ENCODE assay signal across 8 mouse cellular contexts in the genomic region with DNA sequence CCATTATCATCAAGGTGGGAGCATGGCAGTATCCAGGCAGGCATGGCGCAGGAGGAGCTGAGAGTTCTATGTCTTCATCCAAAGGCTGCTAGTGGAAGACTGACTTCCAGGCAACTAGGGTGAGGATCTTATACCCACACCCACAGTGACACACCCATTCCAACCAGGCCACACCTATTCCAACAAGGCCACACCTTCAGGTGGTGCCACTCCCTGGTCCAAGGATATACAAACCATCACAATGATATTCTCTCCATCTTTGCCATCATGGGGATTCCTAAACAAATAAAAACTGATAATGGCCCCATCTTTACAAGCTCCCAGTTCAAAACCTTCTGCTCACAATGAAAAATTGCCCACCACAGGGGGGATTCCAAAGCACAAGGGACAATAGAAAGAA. TPM values are rescaled to one million over a fixed set of nuclear protein-coding genes. Genes with fewer than 3 reads are reported as not detected.
DNase-seq lines count a peak whose midpoint lies in the region; ATAC-seq and TF ChIP-seq lines count a peak whose summit lies in the region.
"Not testable (repeated sequence)": the region's sequence is repeated elsewhere in the genome, so short reads cannot be mapped to it uniquely, and the experiment has no call there.

A gene (minus strand): TSS at position 101 of the 400 bp plus-strand sequence.

- H3K9ac ChIP-seq in forebrain, embryonic 13.5 days; heart, embryonic 14.5 days (ENCODE audit: low read length); hindbrain, embryonic 13.5 days; neural tube, embryonic 15.5 days (replicated peaks): not testable (repeated sequence)

- H3K4me3 ChIP-seq in forebrain, embryonic 13.5 days; heart, embryonic 14.5 days (ENCODE audit: control insufficient read depth in 1 of 2, insufficient read depth in 1 of 2, low read depth in 1 of 2, low read length in 2 of 2); hindbrain, embryonic 13.5 days; layer of hippocampus, adult 2 months; midbrain, embryonic 10.5 days; neural tube, embryonic 15.5 days (replicated peaks): not testable (repeated sequence)

- not testable (repeated sequence) for H3K36me3 ChIP-seq in forebrain, embryonic 13.5 days (ENCODE audit: poor library complexity, severe bottlenecking); heart, embryonic 14.5 days (ENCODE audit: control insufficient read depth, insufficient read depth, low read length); hindbrain, embryonic 13.5 days; midbrain, embryonic 10.5 days; neural tube, embryonic 15.5 days

- intact Hi-C loops in left cerebral cortex, postnatal 36 days (cut with DNase I): not testable (repeated sequence)

- H3K4me1 ChIP-seq in forebrain, embryonic 13.5 days; heart, embryonic 14.5 days (ENCODE audit: control insufficient read depth in 2 of 2, insufficient read depth in 2 of 2, low read length in 2 of 2); hindbrain, embryonic 13.5 days (replicated peaks); midbrain, embryonic 10.5 days; neural tube, embryonic 15.5 days: not testable (repeated sequence)

- not testable (repeated sequence) for H3K27me3 ChIP-seq in forebrain, embryonic 13.5 days; heart, embryonic 14.5 days (ENCODE audit: control insufficient read depth, insufficient read depth, low read length); hindbrain, embryonic 13.5 days; midbrain, embryonic 10.5 days (ENCODE audit: low read depth, poor library complexity, severe bottlenecking); neural tube, embryonic 15.5 days (replicated peaks)

- not testable (repeated sequence) for H3K4me2 ChIP-seq in forebrain, embryonic 13.5 days; heart, embryonic 14.5 days (ENCODE audit: low read length); hindbrain, embryonic 13.5 days; neural tube, embryonic 15.5 days

- not testable (repeated sequence) for H3K27ac ChIP-seq in forebrain, embryonic 13.5 days; heart, embryonic 14.5 days (replicated peaks in 1 of 2; ENCODE audit: control insufficient read depth in 1 of 2, insufficient read depth in 1 of 2, low read depth in 2 of 2, low read length in 2 of 2); hindbrain, embryonic 13.5 days; layer of hippocampus, adult 2 months; midbrain, embryonic 10.5 days (replicated peaks); neural tube, embryonic 15.5 days (replicated peaks)

- not testable (repeated sequence) for ATAC-seq in forebrain, embryonic 13.5 days; heart, embryonic 14.5 days (ENCODE audit: insufficient number of reproducible peaks, insufficient read depth, low FRiP score, low read depth); hindbrain, embryonic 13.5 days (ENCODE audit: low FRiP score); neural tube, embryonic 15.5 days (ENCODE audit: low FRiP score)

- not testable (repeated sequence) for H3K9me3 ChIP-seq in forebrain, embryonic 13.5 days (replicated peaks); heart, embryonic 14.5 days (ENCODE audit: control insufficient read depth, low read length); hindbrain, embryonic 13.5 days; midbrain, embryonic 10.5 days (replicated peaks); neural tube, embryonic 15.5 days (replicated peaks)

- not testable (repeated sequence) for TF ChIP-seq CTCF in layer of hippocampus, adult 2 months (conservative IDR thresholded peaks at IDR 0.05)

- WGBS in forebrain, embryonic 13.5 days: no CpG with 5 or more reads among the region's 1 CpGs
- WGBS in heart, embryonic 14.5 days: no CpG with 5 or more reads among the region's 1 CpGs
- no CpG with 5 or more reads among the region's 1 CpGs for WGBS in hindbrain, embryonic 13.5 days
- no CpG with 5 or more reads among the region's 1 CpGs for WGBS in midbrain, embryonic 10.5 days
- WGBS in neural tube, embryonic 15.5 days: no CpG with 5 or more reads among the region's 1 CpGs

- DNase-seq in adrenal gland, postnatal 4 days (ENCODE audit: low spot score in 2 of 2); layer of hippocampus, adult 2 months (ENCODE audit: low spot score in 2 of 2); left cerebral cortex, postnatal 36 days (ENCODE audit: low spot score in 2 of 2); midbrain, embryonic 10.5 days (ENCODE audit: low spot score): not testable (repeated sequence)

RNA-seq across cellular contexts. Expression of the gene that starts here (rescaled TPM):
- total RNA-seq in adrenal gland, postnatal 4 days (2021): 10 to 100 TPM; 19.1 to 19.6 TPM
- 29.2 and 32.1 TPM in 2 replicates for polyA plus RNA-seq in forebrain, embryonic 13.5 days (2015; fragmentation: Nextera tagmentation; extraction: Ambion mirVana)
- 32.0 and 35.0 TPM in 2 replicates for polyA plus RNA-seq in heart, embryonic 14.5 days (2014; fragmentation: Nextera tagmentation; extraction: Ambion mirVana)
- 35.1 and 35.8 TPM in 2 replicates for polyA plus RNA-seq in hindbrain, embryonic 13.5 days (2015; fragmentation: Nextera tagmentation; extraction: Ambion mirVana)
- 10 to 100 TPM; 16.2 TPM for total RNA-seq in layer of hippocampus, adult 2 months (2021)
- 10 to 100 TPM; 20.4 to 22.1 TPM for total RNA-seq in left cerebral cortex, postnatal 36 days (2021)
- 24.8 and 31.3 TPM in 2 replicates for polyA plus RNA-seq in midbrain, embryonic 10.5 days (2016; fragmentation: Nextera tagmentation; extraction: Ambion mirVana)
- 36.8 and 37.8 TPM in 2 replicates for polyA plus RNA-seq in neural tube, embryonic 15.5 days (2015; fragmentation: Nextera tagmentation; extraction: Ambion mirVana)
